Mouse (Mus musculus) retina, postnatal 7 days (tissue): Measurements from ENCODE around the gene Cntn4.

Experiments used
- DNase-seq: peaks from one replicate; pipeline ENCODE4 v3.0.0-alpha.2; 2012; ENCODE audit warnings: low read depth, low spot score

The Cntn4 gene

GRCm38 (mm10) chr6:106458166-106458565, 780.7 kb downstream of the Cntn4 start:
- DNase-seq, result no peak

- no peak for DNase-seq
Measured at GRCm38 (mm10) chr6:106462403-106462802, 784.9 kb downstream of the Cntn4 start.

- no peak for DNase-seq
Measured at GRCm38 (mm10) chr6:106463857-106464256, 786.4 kb downstream of the Cntn4 start.

- no peak for DNase-seq
Measured at GRCm38 (mm10) chr6:106465766-106466165, 788.3 kb downstream of the Cntn4 start.

GRCm38 (mm10) chr6:106466267-106467029, 789.0 kb downstream of the Cntn4 start:
- DNase-seq, result no peak

GRCm38 (mm10) chr6:106471840-106472608, 794.6 kb downstream of the Cntn4 start:
- no peak for DNase-seq

GRCm38 (mm10) chr6:106473871-106474270, 796.4 kb downstream of the Cntn4 start:
- DNase-seq, result no peak

- DNase-seq, result no peak
Measured at GRCm38 (mm10) chr6:106481533-106481932, 804.1 kb downstream of the Cntn4 start.

- DNase-seq, result no peak
Measured at GRCm38 (mm10) chr6:106496303-106496702, 818.8 kb downstream of the Cntn4 start.

- no peak for DNase-seq
Measured at GRCm38 (mm10) chr6:106499166-106499565, 821.7 kb downstream of the Cntn4 start.

- no peak for DNase-seq
Measured at GRCm38 (mm10) chr6:106503961-106504360, 826.5 kb downstream of the Cntn4 start.

GRCm38 (mm10) chr6:106520367-106520766, 842.9 kb downstream of the Cntn4 start:
- no peak for DNase-seq

GRCm38 (mm10) chr6:106543500-106543899, 866.0 kb downstream of the Cntn4 start:
- no peak for DNase-seq

- DNase-seq, result no peak
Measured at GRCm38 (mm10) chr6:106561649-106562048, 884.2 kb downstream of the Cntn4 start.

GRCm38 (mm10) chr6:106565316-106565715, 887.9 kb downstream of the Cntn4 start:
- no peak for DNase-seq

- no peak for DNase-seq
Measured at GRCm38 (mm10) chr6:106565769-106566459, 888.5 kb downstream of the Cntn4 start.

- no peak for DNase-seq
Measured at GRCm38 (mm10) chr6:106566929-106567621, 889.6 kb downstream of the Cntn4 start.

- no peak for DNase-seq
Measured at GRCm38 (mm10) chr6:106580124-106580523, 902.7 kb downstream of the Cntn4 start.

- DNase-seq, result no peak
Measured at GRCm38 (mm10) chr6:106593756-106594155, 916.3 kb downstream of the Cntn4 start.

- no peak for DNase-seq
Measured at GRCm38 (mm10) chr6:106617081-106617480, 939.6 kb downstream of the Cntn4 start.

GRCm38 (mm10) chr6:106621188-106621749, 943.8 kb downstream of the Cntn4 start:
- no peak for DNase-seq
